ENCODE assay signal across 28 mouse cellular contexts in genomic region chr9:50507570-50507969, GRCm38 (mm10). TPM values are rescaled to one million over a fixed set of nuclear protein-coding genes. Genes with fewer than 3 reads are reported as not detected.
DNase-seq lines count a peak whose midpoint lies in the region; TF ChIP-seq lines count a peak whose summit lies in the region.
"Had no signal": no experiment of that assay in that cellular context is flagged by ENCODE, and none has a peak within 500 bp of the region (broad histone marks: within the 10 kb centered on the region; RNA-seq: fewer than 3 reads in every experiment).

No protein-coding gene starts in this region.

- DNase-seq in adrenal gland, postnatal 10 days: peak; percentile 20
- DNase-seq in adrenal gland, postnatal 4 days (ENCODE audit: low spot score in 2 of 2): no peak
- DNase-seq in gastrocnemius, adult 2 months: peak; percentile 35
- no peak for DNase-seq in gastrocnemius, postnatal 4 days (ENCODE audit: low spot score in 2 of 2)
- DNase-seq in urinary bladder, postnatal 14 days (ENCODE audit: low spot score): peak; percentile 34
- no peak for DNase-seq in urinary bladder, postnatal 25 days (ENCODE audit: low spot score)
- no peak for DNase-seq in lung, adult 2 months
- DNase-seq: gastrocnemius, postnatal 10 days; kidney, adult 18-20 months; kidney, postnatal 14 days; layer of hippocampus, postnatal 36 days; retina, postnatal 1 day had no signal

- intact Hi-C loops in gastrocnemius, adult 2 months (cut with DNase I): no loop called here

- peak overlapping the region; percentile 85 for H3K27ac ChIP-seq in gastrocnemius, adult 2 months
- H3K27ac ChIP-seq: embryonic facial prominence, embryonic 15.5 days; forebrain, embryonic 10.5 days; layer of hippocampus, adult 2 months; lung, embryonic 15.5 days; macrophage; midbrain, embryonic 10.5 days had no signal

- no peak for TF ChIP-seq POLR2A in lung, adult 2 months (IDR thresholded peaks at IDR 0.05; ENCODE audit: borderline replicate concordance, extremely low read depth, low read depth, low read length)

- H3K4me1 ChIP-seq in lung, adult 2 months (ENCODE audit: control insufficient read depth, insufficient read depth, low read length): no peaks in the 10 kb centered on the region
- H3K4me1 ChIP-seq: embryonic facial prominence, embryonic 15.5 days; forebrain, embryonic 10.5 days; lung, embryonic 15.5 days had no signal

- H3K4me3 ChIP-seq in gastrocnemius, adult 2 months: peak overlapping the region; percentile 43
- no peak overlapping the region for H3K4me3 ChIP-seq in lung, adult 2 months (replicated peaks; ENCODE audit: extremely low read depth, low read depth, low read length)
- H3K4me3 ChIP-seq: embryonic facial prominence, embryonic 15.5 days; forebrain, embryonic 10.5 days; layer of hippocampus, adult 2 months; lung, embryonic 15.5 days; midbrain, embryonic 10.5 days had no signal

- WGBS in lung, adult 2 months: 27% methylated on average over 7 of the region's 7 CpGs

- TF ChIP-seq CTCF in gastrocnemius, adult 2 months (IDR thresholded peaks at IDR 0.05): no peak
- no peak for TF ChIP-seq CTCF in lung, adult 2 months (IDR thresholded peaks at IDR 0.05; ENCODE audit: insufficient read depth, low read length)

RNA-seq across cellular contexts. Expression of gene Plet1, which starts 13.2 kb away (rescaled TPM):
- under 1 TPM; 0.30 to 0.51 TPM for total RNA-seq in adrenal gland, postnatal 10 days (2021)
- total RNA-seq in adrenal gland, postnatal 4 days (2021): 1 to 10 TPM in 1 of 2 experiments, under 1 TPM in 1; 0.25 to 3.2 TPM
- total RNA-seq in gastrocnemius, adult 2 months (2021): under 1 TPM in 1 of 2 experiments, not detected in 1; 0.36 TPM
- not detected for total RNA-seq in gastrocnemius, postnatal 4 days (2021)
- polyA plus RNA-seq in lung, adult 2 months (2012; rRNA removed): 53.4 and 55.7 TPM in 2 replicates
- total RNA-seq: gastrocnemius, postnatal 10 days; layer of hippocampus, adult 2 months; layer of hippocampus, postnatal 36 days; left cerebral cortex, postnatal 14 days had no signal
- polyA plus RNA-seq: macrophage had no signal

RNA-seq across cellular contexts. Expression of gene Pts, which starts 21.0 kb away (rescaled TPM):
- total RNA-seq in adrenal gland, postnatal 10 days (2021): 10 to 100 TPM; 62.0 to 72.7 TPM
- 10 to 100 TPM; 71.9 to 77.2 TPM for total RNA-seq in adrenal gland, postnatal 4 days (2021)
- total RNA-seq in gastrocnemius, adult 2 months (2021): 10 to 100 TPM; 10.4 to 11.9 TPM
- total RNA-seq in gastrocnemius, postnatal 4 days (2021): 10 to 100 TPM; 21.0 to 24.0 TPM
- polyA plus RNA-seq in lung, adult 2 months (2012; rRNA removed): 30.6 and 33.1 TPM in 2 replicates

RNA-seq across cellular contexts. Expression of gene Il18, which starts 47.1 kb away (rescaled TPM):
- total RNA-seq in adrenal gland, postnatal 10 days (2021): 1 to 10 TPM; 5.3 to 6.5 TPM
- 1 to 10 TPM; 5.6 to 6.3 TPM for total RNA-seq in adrenal gland, postnatal 4 days (2021)
- total RNA-seq in gastrocnemius, adult 2 months (2021): 1 to 10 TPM in 1 of 2 experiments, under 1 TPM in 1; 0.87 to 1.0 TPM
- total RNA-seq in gastrocnemius, postnatal 4 days (2021): 1 to 10 TPM in 1 of 2 experiments, under 1 TPM in 1; 0.34 to 1.1 TPM
- 10.1 and 17.4 TPM in 2 replicates for polyA plus RNA-seq in lung, adult 2 months (2012; rRNA removed)

RNA-seq across cellular contexts. Expression of gene Bco2, which starts 47.4 kb away (rescaled TPM):
- total RNA-seq in adrenal gland, postnatal 10 days (2021): 1 to 10 TPM; 3.1 to 3.3 TPM
- total RNA-seq in adrenal gland, postnatal 4 days (2021): 1 to 10 TPM; 2.3 to 4.1 TPM
- under 1 TPM; 0.26 to 0.45 TPM for total RNA-seq in gastrocnemius, adult 2 months (2021)
- total RNA-seq in gastrocnemius, postnatal 4 days (2021): under 1 TPM; 0.13 to 0.17 TPM
- polyA plus RNA-seq in lung, adult 2 months (2012; rRNA removed): 0.53 and 0.70 TPM in 2 replicates

RNA-seq across cellular contexts. Expression of gene Tex12, which starts 53.6 kb away (rescaled TPM):
- not detected for total RNA-seq in adrenal gland, postnatal 10 days (2021)
- total RNA-seq in adrenal gland, postnatal 4 days (2021): not detected
- not detected for total RNA-seq in gastrocnemius, adult 2 months (2021)
- not detected for total RNA-seq in gastrocnemius, postnatal 4 days (2021)
- not detected in 2 replicates for polyA plus RNA-seq in lung, adult 2 months (2012; rRNA removed)
- total RNA-seq: gastrocnemius, postnatal 10 days; heart, adult 8-10 months; layer of hippocampus, adult 2 months; layer of hippocampus, postnatal 36 days; left cerebral cortex, postnatal 14 days had no signal
- polyA plus RNA-seq: activated CD4-positive, CD25-positive, alpha-beta regulatory T cell, adult 4 months; CD4-positive, CD25-positive, alpha-beta regulatory T cell, adult 4 months; embryonic facial prominence, embryonic 15.5 days; forebrain, embryonic 10.5 days; frontal cortex, adult 2 months; heart, postnatal 0 days; limb, embryonic 14.5 days; lung, embryonic 15.5 days; macrophage; neural tube, embryonic 11.5 days; thymus, postnatal 0 days; urinary bladder, adult 2 months had no signal

Comparison
In these comparisons a context has a peak if more than half of its experiments do, and no peak if none do; other contexts are left out.
1. DNase-seq: peak in adrenal gland, postnatal 10 days (single experiment), gastrocnemius, adult 2 months (single experiment) and urinary bladder, postnatal 14 days (single experiment); none in adrenal gland, postnatal 4 days (0 of 2), gastrocnemius, postnatal 4 days (0 of 2), urinary bladder, postnatal 25 days (single experiment) and lung, adult 2 months (single experiment).